Mouse (Mus musculus) embryonic facial prominence, embryonic 10.5 days (tissue): ENCODE results near the gene Ift80. TPM values are rescaled to one million over a fixed set of nuclear protein-coding genes. Genes with fewer than 3 reads are reported as not detected.
A peak's percentile ranks its signal among the peaks of the same experiment; 100 is the strongest.

Experiments
- DNase-seq: peaks from one replicate; pipeline ENCODE4 v3.0.0-alpha.2; 2017; ENCODE audit warnings: low spot score
- H3K27ac ChIP-seq: fragments of 300-500 bp; sonication (generic); replicated peaks from 2 replicates; pipeline ENCODE4 v1.5.1; 2016; ENCODE audit warnings: mild to moderate bottlenecking
- H3K27me3 ChIP-seq: fragments of 300-500 bp; sonication (generic); replicated peaks from 2 replicates; pipeline ENCODE4 v1.6.1; 2016; ENCODE audit warnings: low read depth, mild to moderate bottlenecking; ENCODE audit not compliant: poor library complexity, severe bottlenecking
- H3K36me3 ChIP-seq: fragments of 300-500 bp; sonication (generic); replicated peaks from 2 replicates; pipeline ENCODE4 v1.6.1; 2016; ENCODE audit warnings: mild to moderate bottlenecking, moderate library complexity
- H3K4me1 ChIP-seq: fragments of 300-500 bp; sonication (generic); 2 replicates; pipeline ENCODE4 v1.6.1; 2016
- H3K4me3 ChIP-seq: fragments of 300-500 bp; sonication (generic); 2 replicates; pipeline ENCODE4 v1.5.1; 2016; ENCODE audit warnings: mild to moderate bottlenecking, moderate library complexity
- H3K9me3 ChIP-seq: fragments of 300-500 bp; sonication (generic); 2 replicates; pipeline ENCODE4 v1.6.1; 2016; ENCODE audit warnings: mild to moderate bottlenecking
- WGBS: fragments of 180-500 bp; shearing (Covaris S2); methylation state at CpG from one replicate; pipeline ENCODE4 v1.1.7; 2016; 5-methylcytosine and 5-hydroxymethylcytosine counted together
- microRNA counts: library from miRNA; unstranded; fragments of <30 nt; microRNA quantifications from one replicate; lab custom pipeline; 2017
- microRNA-seq: library from miRNA; unstranded; fragments of <30 nt; microRNA quantifications from one replicate; pipeline ENCODE4, GENCODE M21; 2017
- polyA plus RNA-seq: library from polyadenylated mRNA; unstranded; fragments of >200 nt; fragmentation: Nextera tagmentation; extraction: Ambion mirVana; gene quantifications from 2 replicates; pipeline ENCODE4 v1.2.1, GENCODE M21; 2016

Gene Ift80
- polyA plus RNA-seq, 1 experiment from 2014 or later: 18.1 TPM

- peaks cover 8% of the 10 kb centered on the region for H3K36me3 ChIP-seq
- DNase-seq: no peak
- H3K27me3 ChIP-seq: no peaks in the 10 kb centered on the region
- no peaks in the 10 kb centered on the region for H3K4me1 ChIP-seq
- WGBS: 79% methylated on average over 4 of the region's 4 CpGs
- H3K9me3 ChIP-seq: no peaks in the 10 kb centered on the region
- H3K27ac ChIP-seq: no peak overlapping the region
- no peak overlapping the region for H3K4me3 ChIP-seq
Observed at GRCm38 (mm10) chr3:68895426-68895825, 108.9 kb downstream of the Ift80 start.

GRCm38 (mm10) chr3:68886845-68887244 is 117.5 kb downstream of the Ift80 start:
- no peak overlapping the region for H3K4me3 ChIP-seq
- H3K36me3 ChIP-seq: no peaks in the 10 kb centered on the region
- 91% methylated on average over 5 of the region's 5 CpGs for WGBS
- DNase-seq: no peak
- no peaks in the 10 kb centered on the region for H3K4me1 ChIP-seq
- H3K9me3 ChIP-seq: no peaks in the 10 kb centered on the region
- no peak overlapping the region for H3K27ac ChIP-seq
- H3K27me3 ChIP-seq: no peaks in the 10 kb centered on the region

- no peak for DNase-seq
- WGBS: 85% methylated on average over 2 of the region's 2 CpGs
- H3K9me3 ChIP-seq: no peaks in the 10 kb centered on the region
- peaks cover 45% of the 10 kb centered on the region for H3K27me3 ChIP-seq
- H3K4me3 ChIP-seq: no peak overlapping the region
- H3K4me1 ChIP-seq: peaks cover 17% of the 10 kb centered on the region
- H3K36me3 ChIP-seq: no peaks in the 10 kb centered on the region
- no peak overlapping the region for H3K27ac ChIP-seq
Observed at GRCm38 (mm10) chr3:68874079-68874478, 130.3 kb downstream of the Ift80 start.

GRCm38 (mm10) chr3:68870568-68870950 is 133.8 kb downstream of the Ift80 start:
- WGBS: 2% methylated on average over 15 of the region's 15 CpGs
- no peaks in the 10 kb centered on the region for H3K36me3 ChIP-seq
- peak overlapping the region; percentile 79; the same call in 1 of the 2 replicates for H3K27ac ChIP-seq
- peaks cover 74% of the 10 kb centered on the region for H3K27me3 ChIP-seq
- peak overlapping the region; percentile 76 for H3K4me3 ChIP-seq
- no peak for DNase-seq
- no peaks in the 10 kb centered on the region for H3K9me3 ChIP-seq
- H3K4me1 ChIP-seq: peaks cover 23% of the 10 kb centered on the region

GRCm38 (mm10) chr3:68869691-68870567 is 134.4 kb downstream of the Ift80 start:
- Histone ChIP-seq H3K27ac (peak overlapping the region; percentile 79), H3K4me3 (peak overlapping the region; percentile 76), H3K9me3 (no peaks in the 10 kb centered on the region), H3K36me3 (no peaks in the 10 kb centered on the region), H3K4me1 (peaks cover 23% of the 10 kb centered on the region), H3K27me3 (peaks cover 74% of the 10 kb centered on the region)
- DNase-seq: peak; percentile 75
- under 1% methylated on average over 96 of the region's 96 CpGs for WGBS

GRCm38 (mm10) chr3:68869211-68869690 is 135.1 kb downstream of the Ift80 start, which contains the start of gene 1110032F04Rik:
Gene 1110032F04Rik, plus strand, starts transcription at chr3:68869586.
- Histone ChIP-seq H3K4me1 (peaks cover 23% of the 10 kb centered on the region), H3K9me3 (no peaks in the 10 kb centered on the region), H3K4me3 (peak within 1 kb of the TSS; percentile 76), H3K27ac (peak within 1 kb of the TSS; percentile 79), H3K36me3 (no peaks in the 10 kb centered on the region), H3K27me3 (peaks cover 74% of the 10 kb centered on the region)
- peak; percentile 78 for DNase-seq
- under 1% methylated on average over 62 of the region's 62 CpGs for WGBS

- no peak for DNase-seq
- H3K4me3 ChIP-seq: no peak overlapping the region
- no peaks in the 10 kb centered on the region for H3K27me3 ChIP-seq
- no peaks in the 10 kb centered on the region for H3K4me1 ChIP-seq
- 87% methylated on average over 1 of the region's 1 CpGs for WGBS
- H3K9me3 ChIP-seq: no peaks in the 10 kb centered on the region
- H3K36me3 ChIP-seq: no peaks in the 10 kb centered on the region
- H3K27ac ChIP-seq: no peak overlapping the region
Observed at GRCm38 (mm10) chr3:68852414-68852813, 152.0 kb downstream of the Ift80 start.

GRCm38 (mm10) chr3:68848323-68848722 is 156.0 kb downstream of the Ift80 start:
- Histone ChIP-seq H3K9me3 (no peaks in the 10 kb centered on the region), H3K4me1 (no peaks in the 10 kb centered on the region), H3K36me3 (no peaks in the 10 kb centered on the region), H3K27me3 (no peaks in the 10 kb centered on the region), H3K27ac (no peak overlapping the region), H3K4me3 (no peak overlapping the region)
- DNase-seq: no peak
- 60% methylated on average over 3 of the region's 3 CpGs for WGBS

- H3K27me3 ChIP-seq: 0 out of 2 replicates have a peak, but pooled peaks cover 4% of the 10 kb centered on the region
Observed at GRCm38 (mm10) chr3:68844025-68844424, 160.3 kb downstream of the Ift80 start.

More at GRCm38 (mm10) chr3:68844025-68844424, 160.3 kb downstream of the Ift80 start:
- Histone ChIP-seq H3K27ac (no peak overlapping the region), H3K4me3 (no peak overlapping the region), H3K9me3 (no peaks in the 10 kb centered on the region), H3K4me1 (no peaks in the 10 kb centered on the region), H3K36me3 (no peaks in the 10 kb centered on the region)
- no peak for DNase-seq
- 97% methylated on average over 4 of the region's 4 CpGs for WGBS

MicroRNAs within 50 kb of the gene (microRNA counts, 519-probe panel; counts per million panel counts)
- 7,299 counts per million, percentile 98 among the panel's probes with 10 or more counts for microRNA mmu-miR-15b (lab: Ali Mortazavi, UCI)

Small RNA genes within 50 kb of the gene (microRNA-seq; reads per million reads assigned to microRNA genes)
- gene Mir15b (2,080 reads per million, percentile 82 among the genes with 10 or more reads in this experiment), gene Mir16-2 (456 reads per million, percentile 68 among the genes with 10 or more reads in this experiment)

Other genes starting within 250 kb of the Ift80 start
- gene 1110032F04Rik, start 135.0 kb downstream of the Ift80 start, polyA plus RNA-seq: 1.2 and 1.7 TPM in 2 replicates
- 166 and 187 TPM in 2 replicates for gene Smc4, start 168 bp upstream of the Ift80 start, polyA plus RNA-seq
- 193 and 202 TPM in 2 replicates for gene Trim59, start 40.2 kb upstream of the Ift80 start, polyA plus RNA-seq
- gene Kpna4, start 122.5 kb upstream of the Ift80 start, polyA plus RNA-seq: 32.4 and 34.4 TPM in 2 replicates
- gene Arl14, start 217.8 kb upstream of the Ift80 start, polyA plus RNA-seq: not detected in 2 replicates